Mouse (Mus musculus) adrenal gland, postnatal 10 days (tissue): ENCODE measurements around the gene Mthfd1. TPM values are rescaled to one million over a fixed set of nuclear protein-coding genes. Genes with fewer than 3 reads are reported as not detected.
"Not testable (repeated sequence)": the region's sequence is repeated elsewhere in the genome, so short reads cannot be mapped to it uniquely, and the experiment has no call there.

Source experiments
- DNase-seq: peaks from one replicate; pipeline ENCODE4 v3.0.0; 2021; ENCODE audit warnings: mixed read lengths
- long read RNA-seq, 2 experiments: library from polyadenylated mRNA; stranded (forward); transcript quantifications; one replicate each; pipeline ENCODE4 v2.0.0; 2021
- total RNA-seq, 2 experiments: library from RNA; stranded (reverse); gene quantifications; 2 replicates each; pipeline ENCODE4 v1.2.3; 2021

Gene Mthfd1
- total RNA-seq, result 10 to 100 TPM; 51.5 to 52.5 TPM
- long read RNA-seq, experiment 1, transcript Mthfd1-201 (28 exons, 3,241 nt), result major isoform, 71 of 111 reads
- long read RNA-seq, experiment 1, partial matches to known transcripts, result 36 of 111 reads
- long read RNA-seq, experiment 1, other reads (novel, unspliced or antisense), result 4 of 111 reads
- long read RNA-seq, experiment 2, transcript Mthfd1-201 (28 exons, 3,241 nt), result major isoform, 59 of 76 reads
- long read RNA-seq, experiment 2, partial matches to known transcripts, result 17 of 76 reads
- long read RNA-seq, experiment 2, other reads (novel, unspliced or antisense), result 0 of 76 reads

DNA sequence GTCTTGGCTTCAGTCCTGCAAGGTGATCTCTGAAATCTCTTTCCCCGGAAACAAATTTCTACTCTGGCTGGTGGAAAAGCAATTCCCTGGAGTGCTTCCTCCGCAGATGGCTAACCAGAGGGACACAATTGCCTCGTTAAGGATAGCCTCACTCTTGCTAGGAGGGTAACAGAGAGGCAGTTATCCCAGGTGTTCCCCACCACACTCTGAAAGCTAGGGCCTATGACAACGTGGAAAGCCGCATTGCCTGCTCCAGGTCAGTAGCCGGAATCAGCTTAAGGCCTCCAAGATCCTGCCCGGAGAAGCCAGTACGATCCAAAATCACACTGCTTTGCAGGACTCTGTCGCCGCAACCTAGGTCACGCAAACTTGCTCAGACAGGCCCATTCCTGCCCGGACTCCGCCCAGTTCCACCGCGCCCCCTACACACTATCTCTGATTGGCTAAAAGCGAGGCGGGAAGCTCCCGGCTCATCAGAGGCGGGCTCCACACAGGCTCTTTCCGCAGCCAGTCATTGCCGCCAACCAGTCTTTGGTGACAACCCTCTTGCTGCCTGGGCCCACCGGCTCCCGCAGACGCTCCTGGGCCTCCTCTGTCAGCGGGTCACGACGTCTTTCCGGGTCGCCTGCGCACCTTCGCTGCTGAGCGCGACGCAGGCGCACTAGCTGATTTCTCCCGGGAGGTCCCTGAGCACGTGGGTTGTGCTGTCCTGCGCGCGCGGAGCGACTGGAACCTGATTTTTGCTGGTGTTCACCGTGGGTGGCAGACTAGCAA, at the start of gene Mthfd1:
Mthfd1 (plus strand) TSS at position 574 of the 774 bp plus-strand sequence.
- peak; percentile 94 for DNase-seq

DNA sequence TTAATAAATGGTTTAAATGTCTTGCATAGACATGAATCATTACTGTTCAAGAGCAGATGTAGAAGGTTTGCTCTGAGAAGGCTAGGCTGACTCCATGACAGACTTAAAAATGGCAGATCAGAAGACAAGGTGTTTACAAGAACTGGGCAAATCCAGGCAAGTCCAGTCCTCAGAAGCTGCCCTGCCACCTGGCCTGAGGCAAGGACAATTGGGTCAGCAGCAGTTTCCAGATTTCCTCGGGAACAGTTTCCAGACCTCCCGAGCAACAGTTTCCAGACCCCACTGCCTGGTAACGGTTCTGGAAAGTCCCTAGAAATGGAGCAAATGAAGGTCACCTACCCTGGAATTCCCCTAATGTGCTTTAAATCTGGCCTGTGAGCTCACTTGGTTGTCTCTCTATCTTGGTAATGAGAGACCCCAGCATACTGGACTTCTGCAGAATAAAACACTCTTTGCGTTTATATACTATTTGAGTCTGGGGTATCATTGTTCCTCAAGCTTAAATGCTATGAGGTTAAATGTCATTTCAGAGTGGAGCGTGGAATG, 45.6 kb upstream of the Mthfd1 start:
- DNase-seq, result no peak

DNA sequence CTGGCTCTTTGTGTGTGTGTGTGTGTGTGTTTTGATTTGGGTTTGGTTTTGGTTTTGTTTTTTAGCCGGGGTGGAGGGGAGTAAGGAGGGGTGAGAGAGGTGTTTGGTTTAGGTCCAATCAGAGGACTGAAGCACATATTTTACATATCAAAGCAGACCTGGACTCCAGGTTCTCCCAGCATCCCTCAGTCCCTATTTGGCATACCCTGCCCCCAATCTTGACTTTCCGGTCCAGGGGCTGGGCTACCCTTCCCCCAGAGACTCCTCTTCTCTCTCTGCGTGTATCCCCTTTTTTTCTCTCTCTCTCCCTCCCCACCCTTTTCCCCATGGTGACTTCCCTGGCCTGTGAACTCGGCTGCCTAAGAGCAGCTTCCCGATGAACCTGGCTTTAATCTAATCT, 40.0 kb upstream of the Mthfd1 start:
- no peak for DNase-seq

DNA sequence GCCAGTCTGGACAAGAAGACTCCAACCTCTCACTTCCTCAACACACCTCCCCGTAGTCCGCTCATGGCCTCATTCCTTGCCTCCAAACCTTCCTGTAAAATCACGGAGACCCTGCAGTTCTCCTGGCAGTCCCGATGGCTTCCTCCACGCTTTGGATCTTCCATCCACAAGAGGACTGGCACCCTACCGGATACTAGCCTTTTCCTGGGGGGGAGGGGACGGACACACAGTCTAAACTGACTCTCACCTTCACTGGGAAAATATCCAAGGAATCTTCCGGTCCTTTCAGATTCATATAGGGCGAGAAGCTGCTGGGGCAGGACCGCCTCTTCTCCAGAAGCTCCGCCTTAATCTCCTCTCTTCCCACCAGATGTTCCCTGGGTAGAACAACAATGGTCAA, 38.4 kb upstream of the Mthfd1 start:
- no peak for DNase-seq

DNA sequence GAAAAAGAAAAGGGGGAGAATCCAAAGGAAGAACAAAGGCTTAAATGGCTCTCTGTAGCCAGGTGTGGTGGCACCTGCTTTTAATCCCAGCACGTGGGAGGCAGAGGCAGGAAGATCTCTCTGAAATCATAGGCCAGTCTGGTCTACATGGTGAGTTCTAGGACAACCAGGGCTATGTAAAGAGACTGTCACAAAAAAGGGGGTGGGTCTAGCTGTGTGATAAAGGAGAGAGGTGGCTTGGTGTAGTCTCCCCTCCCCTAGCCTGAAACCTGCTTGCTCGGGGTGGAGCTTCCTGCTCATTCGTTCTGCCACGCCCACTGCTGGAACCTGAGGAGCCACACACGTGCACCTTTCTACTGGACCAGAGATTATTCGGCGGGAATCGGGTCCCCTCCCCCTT, 33.0 kb upstream of the Mthfd1 start:
- DNase-seq, result not testable (repeated sequence)

DNA sequence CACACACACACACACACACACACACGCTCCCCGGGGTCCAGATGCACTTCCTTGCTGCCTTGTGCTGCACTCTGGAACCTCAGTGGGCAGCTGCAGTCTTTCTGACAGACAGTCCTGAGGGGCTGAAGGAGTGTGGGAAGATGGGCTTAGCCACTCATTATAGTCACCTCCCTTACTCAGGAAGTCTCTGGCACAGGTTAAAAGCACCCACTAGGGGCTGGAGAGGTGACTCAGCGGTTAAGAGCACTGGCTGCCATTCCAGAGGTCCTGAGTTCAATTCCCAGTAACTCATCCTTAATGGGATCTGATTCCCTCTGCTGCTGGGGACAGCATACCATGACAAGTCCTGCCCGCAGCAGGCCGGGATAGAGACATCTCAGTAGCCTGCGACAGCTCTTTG, 24.5 kb upstream of the Mthfd1 start:
- DNase-seq, result no peak

DNA sequence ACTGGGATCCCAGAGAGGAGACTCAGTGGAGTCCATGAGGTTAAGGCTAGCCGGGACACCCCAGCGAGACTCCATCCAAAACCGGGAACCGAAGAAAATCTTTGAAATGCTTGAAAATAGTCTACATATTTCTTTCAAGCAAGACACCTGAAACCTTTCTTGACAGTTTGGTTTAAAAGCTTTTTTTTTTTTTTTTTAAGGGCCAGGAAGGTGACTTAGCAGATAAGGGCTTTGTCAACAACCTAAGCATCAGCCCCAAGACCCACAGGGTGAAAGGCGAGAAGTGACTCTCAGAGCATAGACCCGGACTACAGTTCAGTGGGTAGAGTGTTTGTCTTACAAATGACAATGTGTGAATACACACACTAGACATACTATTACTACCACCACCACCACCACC, 19.8 kb upstream of the Mthfd1 start:
- no peak for DNase-seq

DNA sequence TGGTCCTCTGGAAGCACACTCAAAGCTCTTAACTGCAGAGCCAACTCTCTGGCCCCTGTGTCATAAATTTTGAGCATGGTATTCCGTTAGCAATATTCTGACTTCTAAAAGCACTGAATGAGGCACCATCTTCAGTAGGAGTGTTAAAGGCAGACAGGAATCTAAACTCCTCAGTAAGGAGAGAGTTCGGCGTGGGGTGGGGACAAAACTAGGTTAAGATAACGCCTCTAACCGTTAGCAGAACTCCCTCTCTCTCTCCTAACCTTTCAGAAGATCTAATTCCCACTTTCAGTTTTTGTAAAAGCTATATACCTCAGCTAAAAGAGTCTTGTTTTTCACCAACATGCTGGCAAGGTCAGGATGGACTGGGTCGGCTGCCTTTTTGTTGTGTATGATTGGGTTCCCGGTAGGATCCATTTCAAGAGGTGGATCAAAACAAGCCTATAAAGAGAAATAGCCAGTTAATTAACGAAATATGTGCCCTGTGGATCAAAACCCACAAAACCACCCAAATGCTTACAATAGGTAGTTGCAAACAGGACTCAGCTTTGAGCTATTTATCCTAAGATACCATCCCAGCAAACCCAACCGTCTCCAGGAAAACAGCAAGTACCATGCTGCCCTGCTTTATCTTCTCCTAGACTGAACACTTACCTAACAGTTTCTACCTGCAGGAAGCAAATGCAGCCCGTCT, 15.8 kb upstream of the Mthfd1 start:
- no peak for DNase-seq

DNA sequence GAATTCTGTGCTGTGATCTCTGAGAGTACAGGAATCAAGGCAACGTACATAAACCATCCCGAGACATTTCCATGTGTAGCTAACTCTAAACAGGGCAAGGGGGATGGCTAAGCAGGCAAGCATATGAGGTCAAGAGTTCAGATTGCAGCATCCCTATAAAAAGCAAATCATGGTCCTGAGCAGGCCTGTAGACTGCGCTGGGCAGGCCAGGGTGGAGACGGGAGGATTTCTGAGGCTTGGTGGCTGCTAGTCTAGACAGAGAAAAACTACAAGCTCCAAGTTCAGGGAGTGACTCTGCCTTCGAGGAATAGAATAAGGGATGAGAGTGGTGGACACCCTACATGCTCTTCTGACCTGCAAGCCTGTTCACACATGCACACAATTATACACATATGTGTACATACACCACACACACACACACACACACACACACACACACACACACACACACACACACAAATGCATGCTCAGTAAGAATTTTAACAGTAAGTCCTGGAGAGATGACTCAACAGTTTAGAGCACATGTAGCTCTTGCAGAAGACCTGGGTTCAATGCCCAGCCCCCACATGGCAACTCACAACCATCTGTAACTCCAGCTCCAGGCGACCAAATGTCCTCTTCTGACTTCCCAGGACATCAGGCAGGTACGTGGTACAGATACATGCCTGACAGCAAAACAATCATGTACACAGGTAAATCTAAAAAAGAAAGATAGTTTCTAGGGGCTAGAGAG, 15.1 kb upstream of the Mthfd1 start:
- no peak for DNase-seq

DNA sequence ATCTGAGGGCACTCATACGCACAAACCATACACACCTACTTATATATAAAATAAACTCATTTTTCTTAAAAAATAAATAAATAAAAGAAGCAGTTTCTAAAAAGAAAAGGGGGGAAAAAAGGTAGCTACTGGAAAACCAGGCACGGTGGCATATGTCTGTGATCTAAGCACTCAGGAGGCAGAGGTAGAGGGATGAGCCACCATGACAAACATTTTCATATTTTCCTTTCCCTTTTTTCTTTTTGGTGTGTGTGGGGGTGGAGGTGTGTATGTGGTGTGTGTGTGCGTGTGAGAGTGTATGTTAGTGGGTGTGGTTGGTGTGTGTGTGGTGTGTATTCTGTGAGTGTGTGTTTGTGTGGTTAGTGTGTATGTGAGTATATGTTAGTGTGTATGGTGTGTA, 14.4 kb upstream of the Mthfd1 start:
- no peak for DNase-seq

DNA sequence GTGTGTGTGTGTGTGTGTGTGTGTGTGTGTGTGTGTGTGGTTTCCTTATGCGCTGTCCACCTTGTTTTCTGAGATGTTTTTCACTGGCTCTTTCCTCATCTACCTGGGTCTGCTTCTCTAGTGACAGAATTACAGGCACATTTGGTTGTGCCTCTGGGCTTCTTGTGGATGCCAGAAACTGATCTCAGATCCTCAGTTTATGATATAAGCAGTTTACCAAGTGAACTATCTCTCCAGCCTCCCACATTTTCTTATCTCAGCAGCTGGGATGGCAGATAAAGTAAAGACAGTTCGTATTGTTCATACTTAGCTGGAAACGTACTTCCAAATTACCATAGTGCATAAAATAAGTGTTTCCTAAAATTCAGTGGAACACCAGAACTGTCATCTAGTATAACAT, 14.0 kb upstream of the Mthfd1 start:
- DNase-seq, result no peak

DNA sequence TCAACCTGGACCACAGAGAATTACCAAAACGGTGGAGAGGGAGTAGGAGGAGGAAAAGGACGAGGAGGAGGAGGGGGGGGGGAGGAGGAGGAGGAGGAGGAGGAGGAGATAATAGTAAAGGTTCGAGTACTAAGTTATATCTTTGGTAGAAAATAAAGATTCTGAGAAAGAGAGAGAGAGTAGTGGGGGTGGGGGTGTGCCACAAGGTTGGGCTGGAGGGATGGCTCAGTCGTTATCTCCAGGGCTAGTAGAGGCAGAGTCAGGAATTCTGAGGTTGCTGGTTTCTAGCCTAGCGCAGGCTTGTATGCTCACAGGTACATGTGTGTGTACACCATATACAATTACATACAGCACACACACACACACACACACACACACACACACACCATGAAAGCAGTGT, 13.3 kb upstream of the Mthfd1 start:
- DNase-seq, result no peak

DNA sequence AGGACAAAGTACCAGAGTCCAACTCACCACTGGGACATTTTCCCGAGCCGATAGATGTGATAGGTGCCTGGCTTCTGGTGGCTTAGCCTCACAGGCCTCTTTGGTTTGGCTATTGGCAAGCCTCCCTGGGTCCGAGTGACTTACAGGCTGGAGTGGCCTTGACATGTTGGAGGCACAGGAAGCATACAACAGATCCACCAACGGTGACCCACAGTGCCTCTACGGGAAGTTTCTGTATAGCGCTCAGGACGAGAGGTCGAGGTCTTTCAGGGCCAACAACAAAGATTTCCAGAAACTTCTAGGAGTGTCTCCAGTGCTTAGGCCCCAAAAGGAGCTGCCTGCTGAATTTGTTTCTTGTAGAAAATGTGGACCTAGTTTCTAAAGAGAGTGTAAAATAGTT, 10.1 kb upstream of the Mthfd1 start:
- DNase-seq, result no peak

DNA sequence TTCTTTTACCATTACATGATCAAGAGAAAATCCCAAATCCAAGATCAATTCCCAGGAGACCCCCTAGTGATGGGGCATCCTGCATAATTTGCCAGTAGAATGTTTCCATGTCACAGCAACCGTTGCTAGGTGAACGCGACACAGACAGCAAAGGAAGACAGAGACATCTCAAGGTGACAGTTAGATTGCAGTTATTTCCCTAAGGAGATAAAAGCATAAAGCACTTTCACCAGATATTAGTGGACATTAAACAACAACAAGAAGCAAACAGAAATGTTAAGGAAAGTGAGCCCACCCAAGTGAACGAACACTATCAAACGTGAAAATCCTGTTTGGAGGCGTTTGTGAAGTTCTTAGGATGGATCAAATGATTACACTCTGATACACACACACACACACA, 8.5 kb upstream of the Mthfd1 start, which contains the start of gene Tex21:
Tex21 (minus strand) TSS at position 101 of the 400 bp plus-strand sequence.
- no peak for DNase-seq

DNA sequence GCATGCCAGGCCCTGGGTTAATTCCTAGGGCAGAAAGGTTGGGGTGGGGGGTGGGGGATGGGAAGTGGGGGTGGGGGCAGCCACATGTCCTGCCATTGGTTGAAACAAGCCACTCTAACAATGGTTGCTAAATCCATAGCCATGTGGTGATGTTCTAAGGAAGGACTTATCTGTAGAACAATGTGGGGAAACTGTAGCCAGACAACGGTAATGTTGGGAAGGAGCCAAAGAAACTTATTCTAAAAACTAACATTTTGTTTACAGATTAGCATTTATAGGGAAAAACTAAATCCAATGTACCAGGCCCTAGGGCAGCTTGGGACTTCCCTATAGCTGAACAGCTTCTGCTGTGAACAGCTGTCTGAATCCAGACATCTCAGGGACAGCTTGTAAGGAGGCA, 2.0 kb upstream of the Mthfd1 start:
- no peak for DNase-seq

DNA sequence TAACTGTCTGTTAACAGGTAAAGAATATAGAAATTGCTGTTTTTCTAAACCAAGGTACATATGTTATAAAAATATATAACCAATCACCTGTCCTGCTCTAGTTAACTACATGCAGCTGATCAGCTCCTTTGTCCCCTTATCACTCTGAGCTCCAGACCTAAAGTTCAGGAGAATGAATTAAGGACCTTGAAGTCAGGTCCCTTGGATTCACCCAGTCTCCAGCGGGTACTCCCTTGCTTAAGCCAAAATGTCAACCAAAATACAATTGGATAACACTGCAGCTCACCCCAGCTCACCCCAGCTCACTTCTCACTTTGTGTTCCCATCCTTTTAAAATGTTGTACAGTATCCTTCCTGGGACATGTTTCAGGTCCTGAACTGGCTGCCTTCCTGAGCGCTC, 1.5 kb upstream of the Mthfd1 start:
- no peak for DNase-seq

DNA sequence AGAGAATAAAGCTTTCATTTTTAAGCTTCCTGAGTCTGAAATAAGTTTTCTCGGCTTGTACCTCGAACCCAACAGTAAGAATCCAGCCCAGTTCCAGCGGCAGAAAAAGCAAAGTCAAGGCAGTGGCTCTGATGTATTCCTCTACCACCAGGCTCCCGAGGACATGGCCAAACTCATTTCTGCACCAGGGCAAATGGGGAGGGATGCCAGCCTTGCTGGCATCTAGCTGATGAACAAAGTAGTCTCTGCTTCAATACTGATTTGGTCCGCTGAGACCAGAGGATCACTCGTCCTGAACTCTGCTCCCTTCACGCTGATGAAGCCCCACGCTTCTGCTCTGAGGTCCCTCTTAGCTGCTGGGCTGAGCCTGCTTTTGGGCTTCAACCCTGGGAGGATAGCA, 1.1 kb upstream of the Mthfd1 start:
- no peak for DNase-seq

DNA sequence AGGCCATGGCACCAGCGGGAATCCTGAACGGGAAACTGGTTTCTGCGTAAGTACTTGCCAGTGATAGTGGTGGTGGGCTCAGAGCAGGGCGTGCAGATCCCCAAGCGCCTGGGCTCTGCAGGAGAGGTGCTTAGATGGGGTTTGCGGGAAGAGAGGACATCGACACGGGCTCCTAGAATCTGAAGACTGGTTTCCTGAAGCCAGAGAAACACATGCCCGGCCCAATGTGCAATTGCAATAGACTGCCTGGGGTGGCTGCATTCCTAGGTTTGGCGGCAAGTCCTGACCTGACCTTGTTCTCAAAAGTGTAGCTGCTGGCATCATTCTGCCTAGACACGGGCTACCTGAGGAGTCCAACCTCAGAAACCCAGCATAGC, 389 bp downstream of the Mthfd1 start:
- DNase-seq, result peak; percentile 49

DNA sequence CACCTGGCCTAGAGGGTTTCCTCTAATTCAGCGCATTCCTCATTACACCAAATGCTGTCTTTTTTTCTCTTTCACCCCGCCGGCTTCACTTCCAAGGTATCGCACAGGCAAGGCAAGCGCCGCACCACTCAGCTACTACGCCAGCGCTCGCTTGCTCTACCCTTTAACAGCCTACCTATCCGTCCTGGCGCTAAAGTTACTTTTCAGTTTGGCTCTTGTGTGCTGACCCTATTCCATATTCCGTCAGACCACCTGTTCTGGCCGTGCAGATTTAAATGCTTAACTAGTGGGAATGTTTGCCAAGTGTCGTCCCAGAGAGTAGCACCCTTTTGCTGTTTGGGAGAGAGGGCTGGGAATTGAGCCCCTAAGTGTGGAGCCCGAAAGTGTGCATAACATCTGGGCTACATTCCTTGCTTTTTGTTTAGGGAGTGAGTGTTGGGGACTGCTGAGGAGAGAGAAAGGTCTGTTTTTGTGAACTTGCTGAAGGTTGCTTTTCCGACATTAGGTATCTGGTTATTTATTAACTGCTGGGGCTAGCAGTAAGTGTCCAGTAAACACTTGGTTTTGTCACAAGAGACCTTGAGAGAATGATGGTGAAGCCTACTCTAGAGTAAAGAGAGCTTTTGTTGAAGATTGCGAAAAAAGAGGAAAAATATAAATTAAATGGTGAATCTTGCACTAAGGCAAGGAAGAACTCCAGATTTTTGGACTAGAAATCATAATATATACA, 1.2 kb downstream of the Mthfd1 start:
- peak; percentile 35 for DNase-seq

DNA sequence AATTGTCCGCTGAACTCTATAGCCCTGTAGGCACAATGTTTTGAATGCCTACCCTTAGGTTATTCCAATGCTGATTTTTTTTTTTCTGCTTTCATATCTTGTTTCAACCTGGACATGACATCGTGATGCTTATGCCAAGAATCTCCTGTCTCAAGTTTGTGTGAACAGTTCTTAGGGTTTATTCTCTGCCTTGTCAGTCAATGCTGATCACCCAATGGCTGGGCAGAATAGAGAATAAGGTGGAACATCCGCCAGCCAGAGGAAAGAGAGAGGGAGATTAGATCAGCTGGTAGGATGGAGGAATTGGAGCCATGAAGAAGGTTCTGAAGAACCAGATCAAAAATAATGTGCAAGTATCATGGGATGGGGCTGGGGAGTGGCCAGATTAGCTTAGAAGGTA, 5.6 kb downstream of the Mthfd1 start:
- DNase-seq, result no peak

DNA sequence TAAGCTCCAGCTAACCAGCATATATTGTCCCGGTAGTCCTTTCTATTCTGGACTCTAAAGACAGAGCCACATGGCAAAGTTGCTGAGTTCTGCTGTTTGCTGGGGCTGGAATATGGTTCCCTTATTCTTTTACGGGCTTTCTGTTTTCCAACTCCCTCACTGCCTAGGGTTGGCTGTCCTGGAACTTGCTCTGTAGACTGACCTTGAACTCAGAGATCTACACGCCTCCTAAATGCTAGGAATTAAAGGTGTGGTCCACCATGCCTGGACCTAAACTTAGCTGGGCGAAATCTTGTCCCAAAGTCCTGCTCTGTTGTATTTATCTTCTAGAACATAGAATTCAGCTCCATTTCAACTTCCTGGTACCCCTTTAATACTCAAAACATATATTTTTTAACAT, 6.5 kb downstream of the Mthfd1 start:
- no peak for DNase-seq

DNA sequence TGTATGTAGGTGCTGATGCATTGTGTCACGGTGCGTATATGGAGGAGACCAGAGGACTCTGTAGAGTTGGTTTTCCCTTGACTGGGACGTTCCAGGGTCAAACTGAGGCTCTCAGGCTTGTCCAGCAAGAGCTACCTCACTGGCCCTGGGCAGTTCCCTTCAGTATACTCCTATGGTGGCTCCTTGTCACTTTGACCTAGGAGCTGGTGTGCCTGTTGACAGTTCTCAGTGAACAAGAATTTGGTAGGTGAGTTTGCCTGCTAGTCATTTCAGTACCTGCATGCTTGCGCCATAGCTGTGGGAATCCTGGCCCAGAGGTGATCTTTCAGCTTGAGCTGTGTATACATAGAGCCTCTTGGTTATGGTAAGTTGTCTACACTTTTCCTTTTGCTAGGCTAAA, 7.8 kb downstream of the Mthfd1 start:
- DNase-seq, result no peak
